Mouse (Mus musculus) forebrain, embryonic 11.5 days (tissue): ENCODE results near the gene Utp4. TPM values are rescaled to one million over a fixed set of nuclear protein-coding genes. Genes with fewer than 3 reads are reported as not detected.
"Not testable (repeated sequence)": the region's sequence is repeated elsewhere in the genome, so short reads cannot be mapped to it uniquely, and the experiment has no call there.

Experiments
- ATAC-seq: fragments of 200-750 bp; cut with Nextera tagmentation; replicated peaks from 2 replicates; pipeline ENCODE4 v1.8.0; 2017; ENCODE audit warnings: moderate TSS enrichment; ENCODE audit not compliant: low FRiP score
- DNase-seq: peaks from one replicate; pipeline ENCODE4 v3.0.0-alpha.2; 2017; ENCODE audit warnings: low spot score
- H3K27ac ChIP-seq: fragments of 300-500 bp; sonication (generic); 2 replicates; pipeline ENCODE4 v1.5.1; 2014; ENCODE audit warnings: low read depth, low read length
- H3K27me3 ChIP-seq: fragments of 300-500 bp; sonication (generic); 2 replicates; pipeline ENCODE4 v1.6.1; 2014; ENCODE audit warnings: mild to moderate bottlenecking, low read length, mixed read lengths; ENCODE audit not compliant: control insufficient read depth, insufficient read depth
- H3K36me3 ChIP-seq: fragments of 300-500 bp; sonication (generic); 2 replicates; pipeline ENCODE4 v1.6.1; 2014; ENCODE audit warnings: mild to moderate bottlenecking, low read length, moderate library complexity, mixed read lengths; ENCODE audit not compliant: control insufficient read depth, insufficient read depth
- H3K4me1 ChIP-seq: fragments of 300-500 bp; sonication (generic); replicated peaks from 2 replicates; pipeline ENCODE4 v1.6.1; 2014; ENCODE audit warnings: low read length, mixed read lengths; ENCODE audit not compliant: control insufficient read depth, insufficient read depth
- H3K4me2 ChIP-seq: fragments of 300-500 bp; sonication (generic); 2 replicates; pipeline ENCODE4 v1.6.1; 2014; ENCODE audit warnings: low read depth, mild to moderate bottlenecking, low read length, moderate library complexity, mixed read lengths; ENCODE audit not compliant: severe bottlenecking
- H3K4me3 ChIP-seq: fragments of 300-500 bp; sonication (generic); 2 replicates; pipeline ENCODE4 v1.5.1; 2014; ENCODE audit warnings: low read depth, low read length
- H3K9ac ChIP-seq: fragments of 300-500 bp; sonication (generic); 2 replicates; pipeline ENCODE4 v1.6.1; 2014; ENCODE audit warnings: low read length
- H3K9me3 ChIP-seq: fragments of 300-500 bp; sonication (generic); 2 replicates; pipeline ENCODE4 v1.6.1; 2016; ENCODE audit warnings: low read length, mixed read lengths; ENCODE audit not compliant: control insufficient read depth
- WGBS: fragments of 180-500 bp; shearing (Covaris S2); extraction: QIAGEN DNeasy Blood & Tissue Kit; methylation state at CpG from one replicate; pipeline ENCODE4 v1.1.7; 2014; 5-methylcytosine and 5-hydroxymethylcytosine counted together
- polyA plus RNA-seq: library from polyadenylated mRNA; unstranded; fragments of >200 nt; fragmentation: Nextera tagmentation; extraction: Ambion mirVana; gene quantifications from 2 replicates; pipeline ENCODE4 v1.2.1, GENCODE M21; 2014

The Utp4 gene
- polyA plus RNA-seq, 1 experiment from 2014 or later, result 79.6 TPM

DNA sequence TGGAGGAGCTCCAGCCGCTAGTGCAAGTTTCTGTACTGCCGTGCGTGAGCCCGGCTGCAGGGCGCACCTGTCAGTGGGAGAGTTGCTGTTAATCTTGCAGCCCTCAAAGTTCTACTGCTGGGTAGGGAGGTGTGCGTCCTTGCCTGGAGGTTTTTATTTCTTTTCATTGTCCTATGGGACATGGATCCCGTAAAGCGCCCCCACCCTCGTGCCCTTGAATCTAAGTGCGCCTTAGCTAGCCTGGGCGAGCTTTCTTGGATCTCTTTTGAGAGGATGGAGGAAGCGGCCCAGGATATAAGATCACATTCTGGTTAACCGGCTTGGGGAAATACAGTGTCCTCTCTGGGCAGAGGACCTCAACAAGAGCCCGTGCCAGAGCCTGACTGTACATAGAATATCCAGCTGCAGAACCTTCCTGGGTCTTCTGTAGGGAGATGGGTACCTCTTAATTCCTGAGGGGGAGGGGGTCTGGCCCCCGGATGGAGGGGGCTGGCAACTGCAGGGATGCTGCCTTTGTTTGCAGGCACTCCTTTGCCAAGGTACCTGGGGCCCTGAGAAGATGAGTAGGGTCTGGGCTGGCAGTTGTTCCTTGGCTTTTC is 22.0 kb upstream of the Utp4 start:
- 0 out of 2 replicates have a peak overlapping the region, but pooled peaks have one; percentile 2 for H3K27ac ChIP-seq
- ATAC-seq, result peak; percentile 16
- H3K27me3 ChIP-seq, result peaks cover 18% of the 10 kb centered on the region
- H3K4me1 ChIP-seq, result peaks cover 22% of the 10 kb centered on the region
- H3K4me2 ChIP-seq, result peak overlapping the region; percentile 98
- H3K9me3 ChIP-seq, result no peaks in the 10 kb centered on the region
- peak overlapping the region; percentile 54 for H3K4me3 ChIP-seq
- DNase-seq, result no peak
- peak overlapping the region; percentile 70 for H3K9ac ChIP-seq
- no peaks in the 10 kb centered on the region for H3K36me3 ChIP-seq
- WGBS, result 0% methylated on average over 15 of the region's 15 CpGs

GRCm38 (mm10) chr8:106871931-106872371 is 21.5 kb upstream of the Utp4 start:
- Histone ChIP-seq H3K27me3 (peaks cover 18% of the 10 kb centered on the region), H3K9ac (peak overlapping the region; percentile 70), H3K4me3 (peak overlapping the region; percentile 54), H3K4me1 (peaks cover 22% of the 10 kb centered on the region), H3K36me3 (no peaks in the 10 kb centered on the region), H3K4me2 (peak overlapping the region; percentile 98), H3K9me3 (no peaks in the 10 kb centered on the region), H3K27ac (0 out of 2 replicates have a peak overlapping the region, but pooled peaks have one; percentile 2)
- under 1% methylated on average over 22 of the region's 22 CpGs for WGBS
- DNase-seq (peak; percentile 82), ATAC-seq (peak; percentile 69)

GRCm38 (mm10) chr8:106872454-106873034 is 20.9 kb upstream of the Utp4 start:
- H3K4me2 ChIP-seq, result peak overlapping the region; percentile 98
- H3K36me3 ChIP-seq, result no peaks in the 10 kb centered on the region
- H3K4me1 ChIP-seq, result peaks cover 22% of the 10 kb centered on the region
- no peak for ATAC-seq
- no peaks in the 10 kb centered on the region for H3K9me3 ChIP-seq
- no peak for DNase-seq
- 10% methylated on average over 8 of the region's 8 CpGs for WGBS
- no peak overlapping the region for H3K27ac ChIP-seq
- H3K27me3 ChIP-seq, result peaks cover 18% of the 10 kb centered on the region
- peak overlapping the region; percentile 54 for H3K4me3 ChIP-seq
- H3K9ac ChIP-seq, result peak overlapping the region; percentile 70

GRCm38 (mm10) chr8:106880121-106880707 is 13.2 kb upstream of the Utp4 start:
- no peak overlapping the region for H3K4me2 ChIP-seq
- H3K27me3 ChIP-seq, result no peaks in the 10 kb centered on the region
- no peak overlapping the region for H3K4me3 ChIP-seq
- no peak overlapping the region for H3K27ac ChIP-seq
- DNase-seq (no peak), ATAC-seq (no peak)
- 95% methylated on average over 8 of the region's 8 CpGs for WGBS
- no peaks in the 10 kb centered on the region for H3K4me1 ChIP-seq
- no peak overlapping the region for H3K9ac ChIP-seq
- no peaks in the 10 kb centered on the region for H3K9me3 ChIP-seq
- peaks cover 11% of the 10 kb centered on the region; the same call in 1 of the 2 replicates for H3K36me3 ChIP-seq

DNA sequence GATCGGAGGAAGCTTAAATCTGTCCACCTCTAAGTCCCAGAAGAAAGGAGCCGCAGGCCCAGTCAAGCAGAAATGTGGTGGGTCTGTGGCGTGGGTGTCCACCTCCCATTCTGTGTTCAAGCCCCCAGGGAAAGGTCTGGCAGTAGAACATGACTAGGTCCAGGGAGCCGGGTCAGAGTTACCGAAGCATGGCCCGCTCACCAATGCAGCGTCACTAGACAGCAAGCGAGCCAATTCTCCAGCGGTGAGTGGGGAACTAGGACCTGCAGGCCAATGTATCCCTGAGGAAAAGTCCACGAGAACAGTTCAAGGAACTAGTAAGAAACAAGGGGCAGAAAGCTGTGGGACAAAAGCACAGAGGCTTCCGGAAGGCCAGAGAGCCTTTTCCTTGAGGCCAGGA is 9.3 kb upstream of the Utp4 start:
- WGBS, result 92% methylated on average over 11 of the region's 11 CpGs

GRCm38 (mm10) chr8:106884826-106885400 is 8.5 kb upstream of the Utp4 start:
- not testable (repeated sequence) for H3K9me3 ChIP-seq, H3K27me3 ChIP-seq, H3K4me3 ChIP-seq, DNase-seq, H3K4me1 ChIP-seq, H3K27ac ChIP-seq, H3K9ac ChIP-seq, H3K4me2 ChIP-seq, ATAC-seq
- peaks cover 16% of the 10 kb centered on the region; the same call in 1 of the 2 replicates for H3K36me3 ChIP-seq
- 92% methylated on average over 4 of the region's 4 CpGs for WGBS

More for the DNA sequence above, 9.3 kb upstream of the Utp4 start:
- H3K4me3 ChIP-seq, H3K27ac ChIP-seq, ATAC-seq, H3K9me3 ChIP-seq, H3K27me3 ChIP-seq, DNase-seq, H3K4me1 ChIP-seq, H3K4me2 ChIP-seq, H3K9ac ChIP-seq: not testable (repeated sequence)
- H3K36me3 ChIP-seq, result peaks cover 16% of the 10 kb centered on the region; the same call in 1 of the 2 replicates

DNA sequence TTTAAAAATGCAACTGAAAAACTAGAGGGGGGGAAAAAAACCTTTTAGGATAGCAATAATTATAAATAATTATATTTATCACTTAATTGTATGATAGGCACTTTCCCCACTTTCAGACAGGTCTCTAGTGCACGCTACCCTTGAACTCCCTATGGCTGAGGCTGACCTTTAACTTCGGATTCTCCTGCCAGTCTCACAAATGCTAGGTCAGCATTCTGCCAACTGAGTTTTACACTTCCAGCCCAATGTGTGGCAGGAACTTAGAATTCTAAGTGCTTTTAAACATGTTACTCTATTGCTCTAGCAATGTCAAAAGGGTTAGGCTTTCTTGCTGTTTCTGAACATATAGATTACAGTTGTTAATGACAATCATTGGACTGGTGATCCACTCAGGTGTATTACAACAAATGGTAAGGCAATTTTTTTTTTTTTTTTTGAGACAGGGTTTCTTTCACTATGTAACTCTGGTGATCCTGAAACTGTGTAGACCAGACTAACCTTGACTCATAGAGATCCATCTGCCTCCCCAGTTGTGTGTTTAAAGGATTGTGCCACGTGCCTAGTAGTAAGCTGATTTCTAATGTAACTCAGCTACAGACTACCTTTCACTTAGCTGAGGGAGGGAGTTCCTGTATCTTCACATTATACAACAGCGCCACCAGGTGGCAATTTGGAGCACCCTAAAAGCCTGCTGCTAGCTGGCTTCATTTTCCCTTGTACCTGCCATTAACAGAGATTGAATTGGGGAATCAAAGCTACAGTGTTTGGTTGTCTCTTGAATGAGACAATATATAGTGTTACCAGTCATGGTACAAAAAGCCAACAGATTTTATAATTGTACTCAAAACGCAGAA is 5.9 kb upstream of the Utp4 start:
- Histone ChIP-seq H3K9me3 (no peaks in the 10 kb centered on the region), H3K27ac (no peak overlapping the region), H3K36me3 (peaks cover 9% of the 10 kb centered on the region; the same call in 1 of the 2 replicates), H3K4me1 (0 out of 2 replicates have a peak, but pooled peaks cover 2% of the 10 kb centered on the region), H3K4me2 (no peak overlapping the region), H3K9ac (no peak overlapping the region), H3K4me3 (no peak overlapping the region), H3K27me3 (no peaks in the 10 kb centered on the region)
- WGBS, result 55% methylated on average over 5 of the region's 5 CpGs
- 0 out of 2 replicates have a peak, but pooled peaks have one; percentile 40 for ATAC-seq
- DNase-seq, result peak; percentile 82

DNA sequence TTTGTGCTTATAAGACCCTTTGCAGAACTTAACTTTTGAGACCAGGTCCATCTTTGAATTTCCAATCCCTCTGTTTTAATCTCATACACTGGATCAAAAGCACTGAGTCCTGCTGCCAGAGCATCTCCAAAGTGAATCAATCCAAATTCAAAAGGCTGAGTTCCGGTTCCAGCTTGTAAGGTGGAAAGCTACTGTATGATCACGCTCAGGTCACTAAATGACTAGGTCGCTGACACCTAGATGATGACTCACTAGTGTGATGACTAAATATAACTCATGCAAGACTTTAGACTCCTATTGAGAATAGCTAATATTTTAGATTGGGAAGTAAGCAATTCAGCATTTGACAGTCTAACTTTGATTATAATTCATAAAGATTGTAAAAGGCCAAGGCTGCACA is 4.6 kb upstream of the Utp4 start:
- no peaks in the 10 kb centered on the region for H3K9me3 ChIP-seq
- no peak for ATAC-seq
- H3K4me1 ChIP-seq, result peaks cover 2% of the 10 kb centered on the region; the same call in 1 of the 2 replicates
- no peak overlapping the region for H3K27ac ChIP-seq
- H3K4me2 ChIP-seq, result no peak overlapping the region
- no peaks in the 10 kb centered on the region for H3K27me3 ChIP-seq
- 90% methylated on average over 3 of the region's 3 CpGs for WGBS
- H3K4me3 ChIP-seq, result no peak overlapping the region
- peaks cover 6% of the 10 kb centered on the region; the same call in 1 of the 2 replicates for H3K36me3 ChIP-seq
- H3K9ac ChIP-seq, result no peak overlapping the region
- DNase-seq, result no peak
